Mouse (Mus musculus) small intestine, adult 2 months (tissue): Measurements from ENCODE around the gene Ntn4.

Experiments used
- CTCF ChIP-seq: fragments of 200-500 bp; IDR thresholded peaks from 2 replicates; pipeline ENCODE4 v1.5.1; 2012; ENCODE audit warnings: low read depth, mild to moderate bottlenecking, control low read depth, inconsistent platforms, low read length, moderate library complexity, mixed read lengths; ENCODE audit not compliant: insufficient replicate concordance, insufficient read length; ENCODE audit errors: extremely low read depth
- POLR2A ChIP-seq: fragments of 200-500 bp; IDR thresholded peaks from 2 replicates; pipeline ENCODE4 v1.6.1; 2012; ENCODE audit warnings: low read depth, mild to moderate bottlenecking, control low read depth, inconsistent platforms, low read length, moderate library complexity

GRCm38 (mm10) chr10:93647655-93648561, 7.4 kb downstream of the Ntn4 start:
- TF ChIP-seq CTCF (no peak), POLR2A (no peak)
